Mouse (Mus musculus): ENCODE measurements around the gene D3Ertd254e.

DNA sequence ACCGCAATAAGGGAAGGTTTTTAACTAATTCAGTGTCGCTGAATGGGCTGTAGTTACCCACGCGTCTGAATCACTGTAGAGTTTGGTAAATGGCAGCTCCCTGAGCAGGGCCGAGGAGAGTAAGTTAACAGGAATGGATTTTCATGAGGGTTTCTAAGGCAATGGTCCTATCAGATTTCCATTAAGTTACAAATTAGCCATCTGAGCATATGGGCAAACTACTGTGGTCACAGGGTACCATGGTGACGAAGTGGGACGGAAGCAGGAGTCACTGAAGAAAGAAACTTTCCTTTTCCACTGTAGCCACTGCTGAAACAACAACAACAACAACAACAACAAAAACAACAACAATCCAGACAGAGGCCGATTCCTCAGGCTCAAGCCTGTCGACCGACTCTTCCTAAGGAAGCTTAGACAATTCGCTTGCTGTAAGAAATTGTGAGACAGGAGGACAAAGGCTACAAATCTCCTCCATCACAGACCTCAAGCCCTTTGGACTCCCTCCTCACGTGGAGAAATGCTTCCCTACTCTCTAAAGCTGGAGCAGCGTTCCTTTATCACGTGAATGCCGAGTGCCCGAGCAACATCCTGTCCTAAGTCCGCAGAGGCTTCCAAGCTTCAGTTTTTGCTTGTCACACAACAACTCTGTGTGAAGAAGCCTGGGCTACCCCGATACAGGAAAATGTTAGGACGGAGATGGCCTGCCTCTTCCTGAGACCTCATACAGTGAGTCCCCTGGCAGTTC is 56.9 kb downstream of the D3Ertd254e start:
- TF ChIP-seq POLR2A (IDR thresholded peaks at IDR 0.05; ENCODE audit: borderline replicate concordance, control insufficient read depth, low read depth, low read length) (no peak), CTCF (IDR thresholded peaks at IDR 0.05; ENCODE audit: control insufficient read depth, insufficient read depth, low read length) (no peak)

Data from bone marrow, adult 2 months (tissue).